Mouse (Mus musculus): ENCODE results near the gene Slc25a31.

DNA sequence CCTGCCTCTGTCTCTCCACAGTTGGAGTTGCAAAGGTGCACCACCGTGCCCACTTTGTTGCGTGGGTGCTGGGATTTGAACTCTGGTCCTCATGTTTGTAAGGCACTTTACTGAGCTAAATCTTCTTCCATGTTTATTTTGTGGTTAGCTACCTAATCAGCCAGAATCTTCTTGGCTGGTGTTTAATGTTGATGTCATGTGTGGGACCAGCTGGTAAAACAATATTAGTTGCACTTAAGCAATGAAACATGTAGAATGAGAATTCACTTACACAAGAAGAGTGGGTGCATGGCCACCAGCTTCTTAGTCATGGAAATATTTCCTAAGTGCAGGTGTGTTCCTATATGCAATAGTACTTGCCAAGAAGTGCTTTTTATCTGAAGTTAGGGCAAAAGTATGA is 13.5 kb upstream of the Slc25a31 start:
- TF ChIP-seq CTCF (IDR thresholded peaks at IDR 0.05; ENCODE audit: control insufficient read depth, insufficient read depth, low read length): no peak
- TF ChIP-seq POLR2A (IDR thresholded peaks at IDR 0.05; ENCODE audit: borderline replicate concordance, control insufficient read depth, low read depth, low read length): no peak
